Mouse (Mus musculus): ENCODE measurements around the gene St3gal3.

- TF ChIP-seq CTCF (IDR thresholded peaks at IDR 0.05; ENCODE audit: extremely low read depth, insufficient read length, insufficient replicate concordance, low read depth, low read length) (no peak), POLR2A (IDR thresholded peaks at IDR 0.05; ENCODE audit: low read depth, low read length) (no peak)
Observed at GRCm38 (mm10) chr4:117989801-117990200, 144.9 kb downstream of the St3gal3 start.
